Mouse (Mus musculus): ENCODE results near the gene En2.

- TF ChIP-seq CTCF (IDR thresholded peaks at IDR 0.05; ENCODE audit: borderline replicate concordance, insufficient read depth, low read depth, low read length) (no peak), POLR2A (IDR thresholded peaks at IDR 0.05; ENCODE audit: borderline replicate concordance, insufficient read depth, low read length) (no peak)
Measured at GRCm38 (mm10) chr5:28174876-28175569, 9.5 kb downstream of the En2 start.
